Mouse (Mus musculus): ENCODE data around the gene Slc38a10. TPM values are rescaled to one million over a fixed set of nuclear protein-coding genes. Genes with fewer than 3 reads are reported as not detected.

The Slc38a10 gene
- total RNA-seq, 2 experiments from 2014 or later, result 81.4 to 86.5 TPM

- no peak for DNase-seq (ENCODE audit: low spot score in 2 of 2)
Measured at GRCm38 (mm10) chr11:120063326-120063725, 87.8 kb downstream of the Slc38a10 start.

GRCm38 (mm10) chr11:120060634-120061033 lies 90.5 kb downstream of the Slc38a10 start:
- DNase-seq (ENCODE audit: low spot score in 2 of 2), result no peak

GRCm38 (mm10) chr11:120055953-120056732 lies 95.0 kb downstream of the Slc38a10 start:
- DNase-seq (ENCODE audit: low spot score in 2 of 2), result no peak

Small RNAs within 50 kb of the gene (microRNA-seq; reads per million reads assigned to microRNA genes)
- gene Gm25948, result 0 to 0.20 reads per million in 2 experiments

Other genes starting within 250 kb of the Slc38a10 start
- 10 to 100 TPM; 33.7 to 36.0 TPM for gene Chmp6, start 237.9 kb downstream of the Slc38a10 start, total RNA-seq (2021)
- gene Baiap2, start 208.6 kb downstream of the Slc38a10 start, total RNA-seq (2021), result 100 to 1,000 TPM; 257 to 261 TPM
- gene Aatk, start 104.2 kb downstream of the Slc38a10 start, total RNA-seq (2021), result 100 to 1,000 TPM; 205 to 215 TPM
- gene Cep131, start 64.5 kb downstream of the Slc38a10 start, total RNA-seq (2021), result 10 to 100 TPM; 31.7 to 32.5 TPM
- gene Tepsin, start 52.6 kb downstream of the Slc38a10 start, total RNA-seq (2021), result 10 to 100 TPM; 13.9 to 17.9 TPM
- gene Ndufaf8, start 52.4 kb downstream of the Slc38a10 start, total RNA-seq (2021), result 10 to 100 TPM; 38.6 to 39.3 TPM
- gene Bahcc1, start 81.6 kb upstream of the Slc38a10 start, total RNA-seq (2021), result 10 to 100 TPM; 17.6 to 19.0 TPM
- 1,000 to 10,000 TPM; 1,279 to 1,291 TPM for gene Actg1, start 197.2 kb upstream of the Slc38a10 start, total RNA-seq (2021)
- under 1 TPM in 1 of 2 experiments, not detected in 1; 0.61 TPM for gene Fscn2, start 210.2 kb upstream of the Slc38a10 start, total RNA-seq (2021)
- gene Faap100, start 227.4 kb upstream of the Slc38a10 start, total RNA-seq (2021), result 10 to 100 TPM; 16.7 to 18.4 TPM

Measured in layer of hippocampus, adult 18-20 months (tissue).